In genomic region chr4:134001710-134002109, GRCm38 (mm10) we compare ENCODE assay signal across 19 mouse cellular contexts. TPM values are rescaled to one million over a fixed set of nuclear protein-coding genes. Genes with fewer than 3 reads are reported as not detected.
DNase-seq lines count a peak whose midpoint lies in the region; TF ChIP-seq lines count a peak whose summit lies in the region.
"Had no signal": no experiment of that assay in that cellular context is flagged by ENCODE, and none has a peak within 500 bp of the region (broad histone marks: within the 10 kb centered on the region; RNA-seq: fewer than 3 reads in every experiment).

No protein-coding gene starts in this region.

- TF ChIP-seq POLR2A in brain, embryonic 14.5 days (IDR thresholded peaks at IDR 0.05; ENCODE audit: borderline replicate concordance, extremely low read depth, insufficient read depth, insufficient read length, poor library complexity, severe bottlenecking) = no peak

- intact Hi-C loops in left cerebral cortex, adult 2 months (cut with DNase I) = loop anchor here (2.0 kb wide), 1 partner anchor 35 kb away; no protein-coding TSS in a partner anchor

- TF ChIP-seq CTCF in left cerebral cortex, adult 2 months (IDR thresholded peaks at IDR 0.05) = peak; percentile 10; the same call in 1 of the 2 replicates
- peak; percentile 8; the same call in 1 of the 2 replicates for TF ChIP-seq CTCF in brain, embryonic 14.5 days (IDR thresholded peaks at IDR 0.05; ENCODE audit: borderline replicate concordance, extremely low read depth, insufficient read depth, insufficient read length)

- H3K27ac ChIP-seq in left cerebral cortex, adult 2 months = no peak overlapping the region
- H3K27ac ChIP-seq: forebrain, embryonic 13.5 days; limb, embryonic 12.5 days; macrophage; stomach, embryonic 15.5 days had no signal

- no peak for DNase-seq in left cerebral cortex, adult 2 months (ENCODE audit: extremely low spot score in 1 of 2, low spot score in 2 of 2)
- no peak for DNase-seq in left cerebral cortex, adult 8-10 months (ENCODE audit: low spot score in 2 of 2)
- peak; percentile 27 for DNase-seq in retina, embryonic 14.5 days (ENCODE audit: low spot score)
- DNase-seq in retina, postnatal 1 day = no peak
- no peak for DNase-seq in brain, embryonic 14.5 days (ENCODE audit: low read depth)
- DNase-seq in MN1 (ENCODE audit: low spot score) = no peak
- DNase-seq in urinary bladder, postnatal 36 days (ENCODE audit: low spot score in 2 of 2) = no peak
- DNase-seq: adrenal gland, postnatal 10 days; cerebellum, adult 9-11 months; heart, adult 18-20 months; kidney, adult 8-10 months; right cerebral cortex, adult 18-20 months had no signal

- no peak overlapping the region for H3K4me3 ChIP-seq in left cerebral cortex, adult 2 months

RNA-seq across cellular contexts. Expression of gene Dhdds, which starts 1.0 kb away (rescaled TPM):
- total RNA-seq in left cerebral cortex, adult 2 months (2021) = 10 to 100 TPM; 61.4 to 62.2 TPM
- total RNA-seq in left cerebral cortex, adult 8-10 months (2022) = 10 to 100 TPM; 63.6 to 73.6 (median 68.4) TPM
- 47.0 and 56.1 TPM in 2 replicates for polyA plus RNA-seq in brain, embryonic 14.5 days (2012; rRNA removed)

RNA-seq across cellular contexts. Expression of gene Lin28a, which starts 16.9 kb away (rescaled TPM):
- not detected for total RNA-seq in left cerebral cortex, adult 2 months (2021)
- not detected for total RNA-seq in left cerebral cortex, adult 8-10 months (2022)
- polyA plus RNA-seq in brain, embryonic 14.5 days (2012; rRNA removed) = 0.34 TPM in 2 replicates
- total RNA-seq: heart, adult 18-20 months; heart, postnatal 25 days had no signal
- polyA plus RNA-seq: large intestine, adult 2 months; macrophage had no signal

RNA-seq across cellular contexts. Expression of gene Hmgn2, which starts 33.3 kb away (rescaled TPM):
- total RNA-seq in left cerebral cortex, adult 2 months (2021) = 10 to 100 TPM; 87.8 to 99.8 TPM
- 100 to 1,000 TPM; 115 to 129 (median 119) TPM for total RNA-seq in left cerebral cortex, adult 8-10 months (2022)
- polyA plus RNA-seq in brain, embryonic 14.5 days (2012; rRNA removed) = 528 and 637 TPM in 2 replicates

RNA-seq across cellular contexts. Expression of gene Zfp683, which starts 51.9 kb away (rescaled TPM):
- not detected for total RNA-seq in left cerebral cortex, adult 2 months (2021)
- total RNA-seq in left cerebral cortex, adult 8-10 months (2022) = not detected
- not detected in 2 replicates for polyA plus RNA-seq in brain, embryonic 14.5 days (2012; rRNA removed)
- total RNA-seq: gastrocnemius, adult 18-20 months; heart, adult 18-20 months; heart, postnatal 25 days had no signal
- polyA plus RNA-seq: forebrain, embryonic 13.5 days; limb, embryonic 12.5 days; macrophage; stomach, embryonic 15.5 days had no signal

RNA-seq across cellular contexts. Expression of gene Crybg2, which starts 58.9 kb away (rescaled TPM):
- 1 to 10 TPM; 2.3 to 2.4 TPM for total RNA-seq in left cerebral cortex, adult 2 months (2021)
- total RNA-seq in left cerebral cortex, adult 8-10 months (2022) = 1 to 10 TPM; 3.6 to 6.8 (median 5.8) TPM
- 2.0 and 2.3 TPM in 2 replicates for polyA plus RNA-seq in brain, embryonic 14.5 days (2012; rRNA removed)
- total RNA-seq: heart, postnatal 25 days had no signal
- polyA plus RNA-seq: macrophage had no signal
